Mouse (Mus musculus) mesoderm, embryonic 11.5 days (tissue): Measurements from ENCODE around the gene Eif2ak4.

Source experiments
- DNase-seq: peaks from one replicate; pipeline ENCODE4 v3.0.0-alpha.2; 2012; ENCODE audit warnings: low read depth, low spot score

The Eif2ak4 gene

GRCm38 (mm10) chr2:118464450-118464849, 76.0 kb downstream of the Eif2ak4 start:
- DNase-seq, result no peak

- no peak for DNase-seq
Measured at GRCm38 (mm10) chr2:118465894-118466293, 77.5 kb downstream of the Eif2ak4 start.

- DNase-seq, result no peak
Measured at GRCm38 (mm10) chr2:118466601-118467000, 78.2 kb downstream of the Eif2ak4 start.

- no peak for DNase-seq
Measured at GRCm38 (mm10) chr2:118468354-118468753, 79.9 kb downstream of the Eif2ak4 start.

- DNase-seq, result no peak
Measured at GRCm38 (mm10) chr2:118478833-118479549, 90.6 kb downstream of the Eif2ak4 start.

- DNase-seq, result peak; percentile 97
Measured at GRCm38 (mm10) chr2:118479550-118479909, 91.1 kb downstream of the Eif2ak4 start, which contains the start of gene Srp14. Gene Srp14, minus strand, starts transcription at chr2:118479711.

GRCm38 (mm10) chr2:118480886-118481285, 92.5 kb downstream of the Eif2ak4 start:
- DNase-seq, result no peak

GRCm38 (mm10) chr2:118483032-118483431, 94.6 kb downstream of the Eif2ak4 start:
- no peak for DNase-seq

GRCm38 (mm10) chr2:118484386-118484898, 96.0 kb downstream of the Eif2ak4 start:
- DNase-seq, result no peak

GRCm38 (mm10) chr2:118485415-118485814, 97.0 kb downstream of the Eif2ak4 start:
- no peak for DNase-seq

- peak; percentile 83 for DNase-seq
Measured at GRCm38 (mm10) chr2:118486933-118487332, 98.5 kb downstream of the Eif2ak4 start.

- DNase-seq, result no peak
Measured at GRCm38 (mm10) chr2:118487806-118488205, 99.4 kb downstream of the Eif2ak4 start.

GRCm38 (mm10) chr2:118490241-118491091, 102.0 kb downstream of the Eif2ak4 start:
- DNase-seq, result peak; percentile 30

- DNase-seq, result no peak
Measured at GRCm38 (mm10) chr2:118491281-118491731, 102.9 kb downstream of the Eif2ak4 start.

- DNase-seq, result no peak
Measured at GRCm38 (mm10) chr2:118491741-118492395, 103.5 kb downstream of the Eif2ak4 start.

GRCm38 (mm10) chr2:118495024-118495423, 106.6 kb downstream of the Eif2ak4 start:
- no peak for DNase-seq

GRCm38 (mm10) chr2:118497890-118498289, 109.5 kb downstream of the Eif2ak4 start:
- no peak for DNase-seq

- no peak for DNase-seq
Measured at GRCm38 (mm10) chr2:118498476-118498875, 110.1 kb downstream of the Eif2ak4 start.

- no peak for DNase-seq
Measured at GRCm38 (mm10) chr2:118499135-118499961, 110.9 kb downstream of the Eif2ak4 start.

- DNase-seq, result no peak
Measured at GRCm38 (mm10) chr2:118500191-118500590, 111.8 kb downstream of the Eif2ak4 start.

- DNase-seq, result no peak
Measured at GRCm38 (mm10) chr2:118507126-118507525, 118.7 kb downstream of the Eif2ak4 start.
